Comparison of ENCODE assay signal across 24 mouse cellular contexts in genomic region chr4:145047964-145048363, GRCm38 (mm10).
DNase-seq lines count a peak whose midpoint lies in the region; ATAC-seq and TF ChIP-seq lines count a peak whose summit lies in the region.
"Had no signal": no experiment of that assay in that cellular context is flagged by ENCODE, and none has a peak within 500 bp of the region (broad histone marks: within the 10 kb centered on the region; RNA-seq: fewer than 3 reads in every experiment).

No protein-coding gene starts in this region.

- TF ChIP-seq POLR2A in liver, adult 2 months (IDR thresholded peaks at IDR 0.05; ENCODE audit: extremely low read depth, insufficient read depth, low read length), result no peak

- 69% methylated on average over 5 of the region's 5 CpGs for WGBS in kidney, embryonic 16.5 days
- WGBS in liver, adult 2 months, result 81% methylated on average over 5 of the region's 5 CpGs
- 72% methylated on average over 5 of the region's 5 CpGs for WGBS in liver, embryonic 11.5 days

- no peaks in the 10 kb centered on the region for H3K27me3 ChIP-seq in kidney, embryonic 16.5 days (ENCODE audit: insufficient read depth, low read length)
- no peaks in the 10 kb centered on the region for H3K27me3 ChIP-seq in liver, adult 2 months (ENCODE audit: control insufficient read depth, insufficient read depth, low read length)
- H3K27me3 ChIP-seq in liver, embryonic 11.5 days (replicated peaks; ENCODE audit: control insufficient read depth, insufficient read depth, low read length), result no peaks in the 10 kb centered on the region
- H3K27me3 ChIP-seq: CH12.LX; embryonic facial prominence, embryonic 12.5 days; forebrain, embryonic 15.5 days; Patski had no signal

- no peak for ATAC-seq in kidney, embryonic 16.5 days (ENCODE audit: low FRiP score, low TSS enrichment)
- no peak for ATAC-seq in liver, embryonic 11.5 days (replicated peaks; ENCODE audit: low FRiP score)
- ATAC-seq: activated CD4-positive, CD25-positive, alpha-beta regulatory T cell, adult 4 months; CD4-positive, CD25-positive, alpha-beta regulatory T cell, adult 4 months; forebrain, embryonic 13.5 days; forebrain, embryonic 15.5 days; Patski had no signal

- no peak overlapping the region for H3K4me3 ChIP-seq in kidney, embryonic 16.5 days (ENCODE audit: low read length)
- H3K4me3 ChIP-seq in liver, adult 2 months (ENCODE audit: insufficient read depth, low read depth, low read length), result no peak overlapping the region
- no peak overlapping the region for H3K4me3 ChIP-seq in liver, embryonic 11.5 days (ENCODE audit: low read depth, low read length)
- H3K4me3 ChIP-seq: embryonic facial prominence, embryonic 10.5 days; embryonic facial prominence, embryonic 12.5 days; forebrain, embryonic 13.5 days; forebrain, embryonic 15.5 days had no signal

- peaks cover 32% of the 10 kb centered on the region for H3K36me3 ChIP-seq in kidney, embryonic 16.5 days (ENCODE audit: insufficient read depth, low read length)
- H3K36me3 ChIP-seq in liver, adult 2 months (ENCODE audit: control insufficient read depth, insufficient read depth, low read length), result peaks cover 63% of the 10 kb centered on the region
- H3K36me3 ChIP-seq in liver, embryonic 11.5 days (ENCODE audit: control insufficient read depth, insufficient read depth, low read length), result peaks cover 2% of the 10 kb centered on the region; the same call in 1 of the 2 replicates

- peak; percentile 90 for DNase-seq in heart, adult 11 months
- DNase-seq in heart, postnatal 25 days (ENCODE audit: low spot score), result no peak
- DNase-seq in kidney, adult 11 months, result peak; percentile 26
- DNase-seq in liver, adult 2 months (ENCODE audit: extremely low read depth, low read depth, low spot score), result peak; percentile 38
- no peak for DNase-seq in liver, embryonic 11.5 days (ENCODE audit: low spot score)
- DNase-seq: adrenal gland, adult 8-10 months; adrenal gland, postnatal 14 days; adrenal gland, postnatal 36 days; B cell, adult 2 months; cerebellum, adult 11-12 months; cerebellum, adult 2 months; cerebellum, adult 9-10 months; cerebellum, postnatal 10 days; cerebellum, postnatal 25 days had no signal

- intact Hi-C loops in heart, postnatal 25 days (cut with DNase I), result no loop called here

- peaks cover 11% of the 10 kb centered on the region; the same call in 1 of the 2 replicates for H3K79me2 ChIP-seq in liver, adult 2 months (ENCODE audit: control insufficient read depth, insufficient read depth, low read length)

- TF ChIP-seq CTCF in liver, adult 2 months (IDR thresholded peaks at IDR 0.05; ENCODE audit: low read depth, low read length), result no peak

- H3K27ac ChIP-seq in kidney, embryonic 16.5 days (ENCODE audit: low read length), result no peak overlapping the region
- H3K27ac ChIP-seq in liver, adult 2 months (replicated peaks; ENCODE audit: insufficient read depth, low read depth, low read length), result no peak overlapping the region
- H3K27ac ChIP-seq in liver, embryonic 11.5 days (ENCODE audit: low read depth, low read length), result no peak overlapping the region
- H3K27ac ChIP-seq: embryonic facial prominence, embryonic 10.5 days; embryonic facial prominence, embryonic 12.5 days; forebrain, embryonic 13.5 days; forebrain, embryonic 15.5 days had no signal

- H3K9ac ChIP-seq in kidney, embryonic 16.5 days (replicated peaks; ENCODE audit: low read length), result no peak overlapping the region
- no peak overlapping the region for H3K9ac ChIP-seq in liver, adult 2 months (ENCODE audit: low read depth, low read length)
- no peak overlapping the region for H3K9ac ChIP-seq in liver, embryonic 11.5 days (ENCODE audit: low read depth, low read length)
- H3K9ac ChIP-seq: embryonic facial prominence, embryonic 12.5 days; forebrain, embryonic 13.5 days; forebrain, embryonic 15.5 days had no signal

- no peak overlapping the region for H3K4me2 ChIP-seq in kidney, embryonic 16.5 days (replicated peaks; ENCODE audit: low read depth, low read length)
- H3K4me2 ChIP-seq in liver, embryonic 11.5 days, result no peak overlapping the region
- H3K4me2 ChIP-seq: embryonic facial prominence, embryonic 12.5 days; forebrain, embryonic 13.5 days; forebrain, embryonic 15.5 days had no signal

- no peaks in the 10 kb centered on the region for H3K9me3 ChIP-seq in kidney, embryonic 16.5 days (ENCODE audit: low read length)
- no peaks in the 10 kb centered on the region for H3K9me3 ChIP-seq in liver, embryonic 11.5 days (ENCODE audit: control insufficient read depth, low read length)
- H3K9me3 ChIP-seq: embryonic facial prominence, embryonic 10.5 days; embryonic facial prominence, embryonic 12.5 days; forebrain, embryonic 13.5 days; forebrain, embryonic 15.5 days; G1E had no signal

- H3K4me1 ChIP-seq in kidney, embryonic 16.5 days (ENCODE audit: insufficient read depth, low read length), result peaks cover 29% of the 10 kb centered on the region
- H3K4me1 ChIP-seq in liver, adult 2 months (ENCODE audit: control insufficient read depth, insufficient read depth, low read length), result peaks cover 9% of the 10 kb centered on the region
- H3K4me1 ChIP-seq in liver, embryonic 11.5 days (replicated peaks; ENCODE audit: control insufficient read depth, insufficient read depth, low read length), result peaks cover 16% of the 10 kb centered on the region

Comparison
In these comparisons a context has a peak if more than half of its experiments do, and no peak if none do; other contexts are left out.
1. DNase-seq: peak in heart, adult 11 months (single experiment), kidney, adult 11 months (single experiment) and liver, adult 2 months (single experiment); none in heart, postnatal 25 days (single experiment) and liver, embryonic 11.5 days (single experiment).